Mouse (Mus musculus) 416B (cell line): Measurements from ENCODE around the gene Isl1.

Experiments
- DNase-seq: peaks from one replicate; pipeline ENCODE4 v3.0.0; 2011; ENCODE audit warnings: low read depth

Gene Isl1

DNA sequence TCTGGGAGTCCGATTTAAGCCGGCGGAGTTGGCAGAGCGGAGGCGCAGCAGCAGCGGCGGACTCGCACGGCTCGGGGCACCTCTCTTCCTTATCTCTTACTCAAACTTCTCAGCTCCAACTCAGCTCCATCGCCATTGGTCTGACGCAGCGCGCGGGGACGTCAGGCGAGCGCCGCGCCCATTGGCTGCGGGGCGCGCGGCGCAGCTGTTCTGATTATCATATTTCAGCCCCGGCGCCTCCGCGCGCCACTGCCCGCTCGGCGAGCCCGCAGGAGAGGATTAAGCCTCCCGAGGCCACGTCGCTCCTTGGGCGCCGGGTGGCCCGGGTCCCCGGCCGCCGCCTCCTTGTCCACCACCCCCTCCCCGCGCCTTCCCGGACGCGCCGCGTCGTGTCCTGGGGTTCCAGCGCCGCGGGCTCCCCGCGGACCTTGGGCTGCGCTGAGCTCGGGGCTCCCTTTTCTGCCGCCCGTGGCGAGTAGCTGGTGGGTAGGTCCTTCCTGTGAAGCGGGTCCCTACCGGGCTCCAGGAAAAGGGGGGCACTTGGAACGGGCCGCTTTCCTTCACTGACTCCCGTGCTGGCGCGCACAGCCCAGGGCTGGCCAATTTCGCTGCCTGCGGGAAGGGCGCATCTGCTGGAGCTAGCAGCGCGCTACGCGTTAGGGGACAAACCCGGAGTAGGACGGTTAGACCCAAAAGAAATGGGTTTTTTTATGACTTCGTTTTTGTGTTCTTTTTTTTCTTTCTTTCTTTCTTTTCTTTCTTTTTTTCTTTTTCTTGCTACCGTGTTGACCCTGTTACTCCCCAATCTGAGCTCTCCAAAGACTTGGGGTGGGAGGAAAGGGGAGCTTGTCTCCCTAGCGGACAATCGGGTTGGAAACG, at the start of gene Isl1:
Gene Isl1 (minus strand): TSS at position 106 of the 879 bp plus-strand sequence.
- DNase-seq = no peak

DNA sequence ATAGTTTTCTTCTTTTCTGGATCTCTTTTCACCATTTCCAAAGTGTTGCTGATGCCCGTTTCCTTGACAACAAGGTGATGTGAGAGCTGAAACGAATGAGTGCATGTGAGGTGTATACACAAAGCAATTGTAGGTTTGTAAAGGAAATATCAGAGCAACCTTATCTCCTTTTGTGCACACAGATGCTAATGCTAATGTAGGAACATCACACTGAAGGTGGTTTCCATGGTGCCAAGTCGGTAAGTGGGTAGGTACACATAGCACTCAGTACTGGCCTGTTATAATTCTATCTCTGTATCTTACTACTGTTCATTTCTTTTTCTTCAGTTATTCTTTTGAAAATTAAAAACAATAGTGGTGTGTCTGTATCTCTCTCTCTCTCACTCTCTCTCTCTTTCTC, 26.3 kb upstream of the Isl1 start:
- no peak for DNase-seq

DNA sequence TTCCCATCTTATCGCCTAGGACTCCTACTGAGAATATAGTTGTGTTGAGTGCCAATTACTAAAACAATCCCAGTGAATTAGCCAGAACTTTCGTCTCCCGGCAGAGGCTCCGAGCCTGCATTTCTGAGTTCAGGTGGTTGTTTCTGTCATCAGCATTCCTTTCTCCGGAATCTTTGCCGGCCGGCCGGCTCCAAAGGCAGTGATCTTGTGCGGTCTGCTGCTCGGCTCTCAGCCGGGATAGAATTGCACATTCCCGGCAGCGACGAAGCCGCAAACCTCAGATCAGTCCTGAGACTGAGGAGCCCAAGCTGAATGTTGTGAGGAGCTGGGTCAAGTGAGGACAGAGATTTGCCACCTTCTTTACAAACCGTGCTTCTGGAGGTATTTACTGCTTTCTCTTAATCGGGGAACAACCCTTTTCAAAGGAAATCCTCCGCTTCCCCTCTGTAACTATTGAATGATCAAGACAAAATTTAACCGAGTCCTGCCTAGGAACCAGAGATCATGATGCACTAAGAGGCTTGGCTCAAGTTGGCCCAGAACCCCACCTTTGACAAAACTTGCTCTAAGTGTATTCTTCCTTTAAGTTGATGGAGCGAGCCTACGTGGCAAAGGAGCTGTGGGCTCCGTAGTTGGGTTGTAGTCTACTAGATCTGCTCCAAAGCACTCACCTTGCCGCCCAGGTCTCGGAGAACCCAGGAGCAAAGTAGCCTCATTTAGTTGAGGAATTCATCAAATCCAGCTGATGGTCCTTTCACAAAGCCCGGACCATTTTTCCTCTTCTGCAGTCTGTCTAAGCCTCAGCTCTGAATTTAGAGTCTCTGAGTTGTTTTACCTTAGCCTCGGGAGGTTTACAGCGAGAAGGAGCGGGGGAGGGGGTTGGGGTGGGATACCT, 4.4 kb upstream of the Isl1 start:
- no peak for DNase-seq

GRCm38 (mm10) chr13:116311871-116312720, 2.6 kb upstream of the Isl1 start:
- no peak for DNase-seq

DNA sequence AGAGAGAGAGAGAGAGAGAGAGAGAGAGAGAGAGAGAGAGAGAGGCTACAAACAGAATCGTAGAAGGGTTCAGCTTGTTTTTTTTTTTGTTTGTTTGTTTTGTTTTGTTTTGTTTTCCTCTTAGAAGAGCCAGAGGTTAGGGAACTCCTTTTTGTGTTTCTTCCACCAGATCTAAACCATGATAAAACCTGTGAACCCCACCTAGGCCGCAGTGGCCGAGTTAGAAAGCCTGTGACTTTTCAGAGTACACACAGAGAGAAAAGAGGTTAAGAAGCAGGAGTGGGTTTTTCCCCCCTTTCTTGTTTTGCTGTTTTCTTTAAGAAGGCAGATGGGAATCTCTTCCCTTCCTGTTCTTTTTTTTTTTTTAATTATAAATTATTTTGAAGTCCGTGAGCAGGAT, 1.5 kb upstream of the Isl1 start:
- no peak for DNase-seq

- DNase-seq = no peak
These were observed 925 bp upstream of the Isl1 start for GRCm38 (mm10) chr13:116310463-116310765.

DNA sequence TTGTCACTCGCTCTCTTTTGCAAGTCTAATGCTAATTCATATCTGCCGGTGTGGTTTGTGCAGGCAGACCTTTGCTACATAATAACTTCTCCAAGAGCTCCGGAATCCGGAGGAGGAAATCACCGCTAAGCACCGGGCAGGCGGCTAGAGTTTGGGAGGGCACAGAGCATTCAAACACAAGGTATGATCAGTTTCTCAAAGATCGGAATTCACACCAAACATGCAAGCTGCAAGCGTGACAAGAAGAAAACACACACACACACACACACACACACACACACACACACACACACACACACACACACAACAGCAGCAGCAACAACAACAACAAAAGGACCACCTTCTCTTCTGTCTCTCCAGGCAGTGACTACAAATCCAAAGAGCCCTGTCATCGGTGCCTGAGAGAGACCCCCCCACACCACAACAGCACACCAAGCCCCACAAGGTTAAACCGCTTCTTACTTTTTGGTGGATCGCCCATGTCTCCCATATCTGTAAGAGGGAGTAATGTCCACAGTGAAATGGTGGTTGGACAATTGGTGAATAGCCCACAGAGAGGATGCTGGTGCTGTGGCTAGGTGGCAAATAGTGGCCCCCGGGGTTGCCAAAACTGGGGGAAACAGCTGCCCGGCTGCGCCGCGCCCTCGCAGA, 431 bp downstream of the Isl1 start:
- DNase-seq = no peak

DNA sequence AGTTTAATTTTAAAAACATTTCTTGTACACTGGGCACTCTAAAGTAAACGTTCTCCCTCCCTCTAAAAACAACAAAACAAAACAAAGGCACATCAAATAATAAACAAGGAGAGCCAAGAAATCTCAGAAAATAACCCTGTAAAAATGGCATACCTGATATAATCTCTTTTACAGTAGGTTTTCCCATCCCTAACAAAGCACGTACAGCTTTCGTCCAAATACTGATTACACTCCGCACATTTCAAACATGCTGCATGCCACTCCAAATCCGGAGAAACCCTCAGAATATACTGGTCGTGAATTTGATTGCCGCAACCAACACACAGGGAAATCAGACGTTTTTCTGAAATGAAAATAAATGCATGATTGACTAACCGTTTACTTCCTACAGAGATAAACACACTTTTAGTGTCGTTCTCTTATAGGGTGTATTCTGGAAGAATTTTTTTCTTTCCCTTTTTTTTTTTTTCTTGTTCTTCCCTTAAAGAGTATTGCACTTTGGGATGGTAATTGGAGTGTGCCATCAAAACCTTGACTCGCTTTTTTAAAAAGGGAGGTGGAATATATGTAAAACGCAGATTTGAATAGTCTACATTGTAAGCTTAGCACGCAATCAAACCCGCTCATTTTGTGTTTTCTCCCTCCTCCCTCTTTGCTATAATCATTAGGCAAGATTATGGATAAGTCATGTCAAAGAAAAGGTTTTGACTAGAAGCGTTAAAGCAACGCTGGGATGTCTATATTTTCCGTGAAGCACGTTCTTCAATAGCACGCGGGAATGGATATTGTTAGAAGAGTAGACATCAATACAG, 1.2 kb downstream of the Isl1 start:
- no peak for DNase-seq

GRCm38 (mm10) chr13:116306591-116306990, 2.9 kb downstream of the Isl1 start:
- no peak for DNase-seq

DNA sequence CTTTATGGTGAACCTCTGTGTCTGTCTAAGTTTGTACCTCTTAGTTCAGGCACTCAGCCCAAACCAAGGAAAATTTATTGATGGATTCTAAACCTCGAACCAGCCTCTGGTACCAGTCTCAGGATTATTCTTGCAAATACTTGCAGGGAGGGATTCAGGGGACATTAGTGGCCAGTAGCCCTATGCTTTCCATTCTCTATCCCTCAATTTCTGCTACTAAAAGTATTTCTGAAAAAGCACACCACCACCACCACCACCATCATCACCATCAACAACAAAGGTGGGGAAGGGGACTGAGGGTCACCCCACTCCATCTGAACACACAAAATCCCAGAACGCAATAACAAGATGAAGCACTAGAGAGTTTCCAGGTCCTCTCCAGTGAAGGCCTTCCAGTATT, 3.8 kb downstream of the Isl1 start:
- no peak for DNase-seq

GRCm38 (mm10) chr13:116304713-116305470, 4.6 kb downstream of the Isl1 start:
- DNase-seq = no peak

- DNase-seq = no peak
These were observed 5.7 kb downstream of the Isl1 start for GRCm38 (mm10) chr13:116303766-116304165.

GRCm38 (mm10) chr13:116302861-116303260, 6.6 kb downstream of the Isl1 start:
- DNase-seq = no peak

GRCm38 (mm10) chr13:116301706-116302105, 7.8 kb downstream of the Isl1 start:
- no peak for DNase-seq

GRCm38 (mm10) chr13:116299241-116299640, 10.2 kb downstream of the Isl1 start:
- no peak for DNase-seq

- no peak for DNase-seq
These were observed 10.8 kb downstream of the Isl1 start for GRCm38 (mm10) chr13:116298641-116299170.

- DNase-seq = no peak
These were observed 11.5 kb downstream of the Isl1 start for GRCm38 (mm10) chr13:116298001-116298400.

GRCm38 (mm10) chr13:116297048-116297811, 12.3 kb downstream of the Isl1 start:
- no peak for DNase-seq

GRCm38 (mm10) chr13:116295401-116295800, 14.1 kb downstream of the Isl1 start:
- no peak for DNase-seq
